Mouse (Mus musculus) ES-E14 (cell line): ENCODE results near the gene Tprgl.

Experiments
- CHD2 ChIP-seq: IDR thresholded peaks from 2 replicates; pipeline ENCODE4 v1.6.1; 2014; ENCODE audit warnings: mild to moderate bottlenecking, low read depth, low read length, inconsistent platforms
- HCFC1 ChIP-seq: IDR thresholded peaks from 2 replicates; pipeline ENCODE4 v1.6.1; 2012; ENCODE audit warnings: low read length, inconsistent platforms, borderline replicate concordance; ENCODE audit not compliant: insufficient read depth

DNA sequence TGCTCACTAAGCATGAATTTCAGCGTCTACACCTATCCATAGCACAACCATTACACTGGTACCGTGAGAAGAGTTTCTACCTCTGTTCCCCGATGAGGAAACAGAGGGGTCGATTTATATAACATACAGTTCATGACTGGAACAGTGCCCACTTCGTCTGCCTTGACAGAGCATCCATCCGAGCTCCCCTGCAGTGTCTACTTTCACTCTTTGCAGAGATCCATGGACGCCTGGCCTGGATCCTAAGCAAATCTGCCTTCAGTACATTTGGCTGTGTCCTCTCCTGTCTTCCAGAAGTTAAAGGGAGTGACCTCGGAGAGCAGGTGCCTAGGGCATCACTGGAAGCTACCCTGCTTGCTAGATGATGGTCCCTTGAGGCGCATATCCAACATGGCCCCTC lies 41.3 kb downstream of the Tprgl start:
- no peak for TF ChIP-seq HCFC1
- no peak for TF ChIP-seq CHD2
